Mouse (Mus musculus): Measurements from ENCODE around the gene Gm20814.
"Not testable (repeated sequence)": the region's sequence is repeated elsewhere in the genome, so short reads cannot be mapped to it uniquely, and the experiment has no call there.

Gm20814 gene

DNA sequence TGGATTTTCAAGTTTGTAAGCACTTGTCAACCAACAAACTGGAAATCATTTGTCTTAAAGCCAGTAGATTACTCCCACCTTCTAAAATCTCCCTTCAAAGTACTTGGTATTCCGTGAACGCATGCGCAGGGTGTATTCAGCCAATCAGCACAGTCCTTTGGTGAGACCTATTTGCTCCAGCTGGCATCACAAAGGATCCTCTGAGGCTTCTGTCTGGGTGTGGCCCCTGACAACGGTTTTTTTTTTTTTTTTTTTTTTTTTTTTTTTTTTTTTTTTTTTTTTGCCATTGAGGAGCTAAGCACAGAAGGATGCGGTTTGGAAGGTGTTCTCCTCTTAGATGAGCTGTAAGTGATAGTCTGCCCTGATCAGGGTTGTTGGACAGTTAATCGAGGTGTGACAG is at the start of gene Gm20814:
TSS of gene Gm20814 (plus strand) at position 301 of the 400 bp plus-strand sequence.
- DNase-seq (ENCODE audit: low read depth, low spot score): not testable (repeated sequence)
